8 mouse cellular contexts compared by ENCODE assay signal in genomic region chr2:38013839-38014365, GRCm38 (mm10).
DNase-seq lines count a peak whose midpoint lies in the region; TF ChIP-seq lines count a peak whose summit lies in the region.
"Had no signal": no experiment of that assay in that cellular context is flagged by ENCODE, and none has a peak within 500 bp of the region (broad histone marks: within the 10 kb centered on the region; RNA-seq: fewer than 3 reads in every experiment).

No protein-coding gene starts in this region.

- peak; percentile 58 for DNase-seq in adrenal gland, postnatal 10 days
- peak; percentile 78 to 88 for DNase-seq in cerebellum, adult 2 months
- DNase-seq in gastrocnemius, adult 2 months = peak; percentile 39
- DNase-seq in kidney, adult 9 months = peak; percentile 63
- DNase-seq in left cerebral cortex, postnatal 4 days = peak; percentile 71
- DNase-seq in ovary, adult 18-20 months (ENCODE audit: low spot score) = peak; percentile 62
- DNase-seq in embryo, embryonic 11 days = no peak
- DNase-seq: liver, embryonic 13.5 days had no signal

- H3K27me3 ChIP-seq in cerebellum, adult 2 months (ENCODE audit: control insufficient read depth, insufficient read depth, low read length) = no peaks in the 10 kb centered on the region
- H3K27me3 ChIP-seq: liver, embryonic 13.5 days had no signal

- H3K4me1 ChIP-seq in cerebellum, adult 2 months (ENCODE audit: control insufficient read depth, insufficient read depth, low read length) = peaks cover 14% of the 10 kb centered on the region
- H3K4me1 ChIP-seq: liver, embryonic 13.5 days had no signal

- TF ChIP-seq POLR2A in cerebellum, adult 2 months (IDR thresholded peaks at IDR 0.05; ENCODE audit: borderline replicate concordance, insufficient read depth, low read length) = no peak

- TF ChIP-seq CTCF in cerebellum, adult 2 months (IDR thresholded peaks at IDR 0.05; ENCODE audit: borderline replicate concordance, insufficient read depth, low read depth, low read length) = no peak
- no peak for TF ChIP-seq CTCF in gastrocnemius, adult 2 months (IDR thresholded peaks at IDR 0.05)

- H3K27ac ChIP-seq in cerebellum, adult 2 months (ENCODE audit: insufficient read depth, low read length) = peak overlapping the region; percentile 15; the same call in 1 of the 2 replicates
- peak overlapping the region; percentile 9; the same call in 1 of the 2 replicates for H3K27ac ChIP-seq in gastrocnemius, adult 2 months
- H3K27ac ChIP-seq: liver, embryonic 13.5 days had no signal

- 6% methylated on average over 5 of the region's 5 CpGs for WGBS in cerebellum, adult 2 months

- intact Hi-C loops in gastrocnemius, adult 2 months (cut with DNase I) = no loop called here
- intact Hi-C loops in left cerebral cortex, postnatal 4 days (cut with DNase I) = no loop called here

- H3K4me3 ChIP-seq in cerebellum, adult 2 months (replicated peaks; ENCODE audit: insufficient read depth, low read depth, low read length) = no peak overlapping the region
- no peak overlapping the region for H3K4me3 ChIP-seq in gastrocnemius, adult 2 months
- H3K4me3 ChIP-seq: liver, embryonic 13.5 days had no signal
